Mouse (Mus musculus) liver, embryonic 14.5 days (tissue): ENCODE measurements around the gene Serpini2. TPM values are rescaled to one million over a fixed set of nuclear protein-coding genes. Genes with fewer than 3 reads are reported as not detected.

Experiments
- ATAC-seq: fragments of 200-750 bp; cut with Nextera tagmentation; 2 replicates; pipeline ENCODE4 v1.8.0; 2017; ENCODE audit warnings: moderate number of reproducible peaks, mild to moderate bottlenecking, moderate library complexity; ENCODE audit not compliant: insufficient read depth
- DNase-seq, 3 experiments: peaks; one replicate each; pipeline ENCODE4 v3.0.0-alpha.2; 2012 to 2013; ENCODE audit warnings: low read depth in 3 of 3, low spot score in 3 of 3
- H3K27ac ChIP-seq: fragments of 300-500 bp; sonication (generic); 2 replicates; pipeline ENCODE4 v1.5.1; 2014; ENCODE audit warnings: moderate library complexity, mild to moderate bottlenecking, control low read depth, inconsistent platforms
- H3K27me3 ChIP-seq: fragments of 300-500 bp; sonication (generic); 2 replicates; pipeline ENCODE4 v1.6.1; 2014; ENCODE audit warnings: mild to moderate bottlenecking, low read length, moderate library complexity; ENCODE audit not compliant: control insufficient read depth, insufficient read depth
- H3K36me3 ChIP-seq: fragments of 300-500 bp; sonication (generic); replicated peaks from 2 replicates; pipeline ENCODE4 v1.6.1; 2014; ENCODE audit warnings: low read depth; ENCODE audit not compliant: control insufficient read depth, insufficient read depth
- H3K4me1 ChIP-seq, 2 experiments: fragments of 200-500 bp in 1 of 2; fragments of 300-500 bp in 1 of 2; sonication (generic) in 1 of 2; replicated peaks; 2 replicates each; pipeline ENCODE4 v1.6.1; 2012 to 2014; ENCODE audit warnings: antibody characterized with exemption in 1 of 2, inconsistent platforms in 1 of 2, low read length in 1 of 2; ENCODE audit not compliant: control insufficient read depth in 2 of 2, insufficient read depth in 2 of 2
- H3K4me2 ChIP-seq: fragments of 300-500 bp; sonication (generic); 2 replicates; pipeline ENCODE4 v1.6.1; 2014; ENCODE audit warnings: low read depth, mild to moderate bottlenecking, control low read depth, moderate library complexity
- H3K4me3 ChIP-seq, 2 experiments: fragments of 200-500 bp in 1 of 2; fragments of 300-500 bp in 1 of 2; sonication (generic) in 1 of 2; 2 replicates each; pipeline ENCODE4 v1.5.1; 2012 to 2014; ENCODE audit warnings: low read depth in 2 of 2, low read length in 2 of 2, mild to moderate bottlenecking in 2 of 2, control low read depth in 1 of 2, inconsistent platforms in 1 of 2, moderate library complexity in 1 of 2; ENCODE audit not compliant: insufficient read depth in 1 of 2
- H3K9ac ChIP-seq: fragments of 300-500 bp; sonication (generic); replicated peaks from 2 replicates; pipeline ENCODE4 v1.6.1; 2014; ENCODE audit warnings: mild to moderate bottlenecking, control low read depth, moderate library complexity
- H3K9me3 ChIP-seq: fragments of 300-500 bp; sonication (generic); 2 replicates; pipeline ENCODE4 v1.6.1; 2016; ENCODE audit warnings: low read length, mixed read lengths; ENCODE audit not compliant: control insufficient read depth
- CTCF ChIP-seq: IDR thresholded peaks from 2 replicates; pipeline ENCODE4 v1.5.1; 2016; ENCODE audit warnings: antibody characterized with exemption, low read depth, control low read depth
- EP300 ChIP-seq: IDR thresholded peaks from 2 replicates; pipeline ENCODE4 v1.6.1; 2016; ENCODE audit warnings: antibody characterized with exemption, low read depth
- WGBS: fragments of 180-500 bp; shearing (Covaris S2); extraction: QIAGEN DNeasy Blood & Tissue Kit; methylation state at CpG from one replicate; pipeline ENCODE4 v1.1.7; 2014; ENCODE audit not compliant: insufficient replicate concordance; 5-methylcytosine and 5-hydroxymethylcytosine counted together
- polyA plus RNA-seq, 2 experiments: library from polyadenylated mRNA; depleted of rRNA in 1 of 2; stranded (reverse) in 1 of 2; unstranded in 1 of 2; fragments of >200 nt; fragmentation: Nextera tagmentation in 1 of 2; extraction: Ambion mirVana in 1 of 2; gene quantifications; 2 replicates each; pipeline versions ENCODE4 v1.2.1 to v1.2.3; 2012 to 2014

Gene Serpini2
- polyA plus RNA-seq, 2 experiments, result 0.24 TPM; not detected in 1

- Histone ChIP-seq H3K27me3 (no peaks in the 10 kb centered on the region), H3K4me1 (no peaks in the 10 kb centered on the region), H3K4me2 (no peak overlapping the region), H3K9me3 (no peaks in the 10 kb centered on the region), H3K4me3 (no peak overlapping the region), H3K36me3 (no peaks in the 10 kb centered on the region), H3K27ac (no peak overlapping the region), H3K9ac (no peak overlapping the region)
- ATAC-seq (no peak), DNase-seq (peak in 2 of 3 experiments; percentile 13 to 16)
- peak; percentile 78 for TF ChIP-seq CTCF
- TF ChIP-seq EP300, result no peak
- 31% methylated on average over 12 of the region's 12 CpGs for WGBS
Measured at GRCm38 (mm10) chr3:75202808-75203503, 66.9 kb downstream of the Serpini2 start.

Other genes with a start within 250 kb of the Serpini2 start
- not detected in 2 replicates for gene Zbbx, start 105.0 kb downstream of the Serpini2 start, polyA plus RNA-seq (2012; rRNA removed)
- gene Zbbx, start 105.0 kb downstream of the Serpini2 start, polyA plus RNA-seq (2014; fragmentation: Nextera tagmentation; extraction: Ambion mirVana), result not detected in 2 replicates
- gene Wdr49, start 212.1 kb upstream of the Serpini2 start, polyA plus RNA-seq (2012; rRNA removed), result not detected in 2 replicates
- not detected in 2 replicates for gene Wdr49, start 212.1 kb upstream of the Serpini2 start, polyA plus RNA-seq (2014; fragmentation: Nextera tagmentation; extraction: Ambion mirVana)